In genomic region chr8:124775695-124776094, GRCm38 (mm10) we compare ENCODE assay signal across 8 mouse cellular contexts. TPM values are rescaled to one million over a fixed set of nuclear protein-coding genes. Genes with fewer than 3 reads are reported as not detected.
DNase-seq lines count a peak whose midpoint lies in the region; ATAC-seq and TF ChIP-seq lines count a peak whose summit lies in the region.

No protein-coding gene starts in this region.

- ATAC-seq in embryonic facial prominence, embryonic 15.5 days (ENCODE audit: insufficient number of reproducible peaks, low FRiP score, low TSS enrichment, low read depth): no peak
- no peak for ATAC-seq in heart, embryonic 16.5 days (replicated peaks; ENCODE audit: extremely low read depth, insufficient read depth, low FRiP score)
- ATAC-seq in liver, postnatal 0 days: no peak
- no peak for ATAC-seq in neural tube, embryonic 13.5 days (ENCODE audit: low read depth)

- H3K4me3 ChIP-seq in CH12.LX (replicated peaks in 1 of 3; ENCODE audit: low read depth in 2 of 3, low read length in 2 of 3, poor library complexity in 1 of 3): no peak overlapping the region
- H3K4me3 ChIP-seq in bone marrow macrophage, adult 2 months (ENCODE audit: insufficient read depth, low read length): peak overlapping the region; percentile 8; the same call in 1 of the 2 replicates
- H3K4me3 ChIP-seq in embryonic facial prominence, embryonic 15.5 days (replicated peaks): no peak overlapping the region
- no peak overlapping the region for H3K4me3 ChIP-seq in heart, embryonic 16.5 days (ENCODE audit: low read length)
- no peak overlapping the region for H3K4me3 ChIP-seq in liver, postnatal 0 days (ENCODE audit: low read depth, low read length)
- no peak overlapping the region for H3K4me3 ChIP-seq in neural tube, embryonic 13.5 days
- peak overlapping the region; percentile 92 for H3K4me3 ChIP-seq in testis, adult 2 months (ENCODE audit: control insufficient read depth, low read depth, low read length)

- in situ Hi-C loops in CH12.LX (cut with MboI; ENCODE audit: low pct_ligation_motif_present, low pct_unique_long_range_greater_than_20kb, low sequenced_read_pairs): loop anchor here (10.0 kb wide), 1 partner anchor 51 kb away; the partner anchor contains the start of genes Arv1 and Ttc13

- no peak overlapping the region for H3K27ac ChIP-seq in CH12.LX (ENCODE audit: insufficient read depth, low read depth)
- no peak overlapping the region for H3K27ac ChIP-seq in bone marrow macrophage, adult 2 months (ENCODE audit: insufficient read depth, low read depth, low read length)
- H3K27ac ChIP-seq in embryonic facial prominence, embryonic 15.5 days (replicated peaks): no peak overlapping the region
- no peak overlapping the region for H3K27ac ChIP-seq in heart, embryonic 16.5 days (ENCODE audit: low read length)
- no peak overlapping the region for H3K27ac ChIP-seq in liver, postnatal 0 days (ENCODE audit: low read depth)
- H3K27ac ChIP-seq in neural tube, embryonic 13.5 days (replicated peaks): no peak overlapping the region
- no peak overlapping the region for H3K27ac ChIP-seq in testis, adult 2 months (ENCODE audit: control insufficient read depth, insufficient read depth, low read depth, low read length)

- no peak for TF ChIP-seq EP300 in CH12.LX (IDR thresholded peaks at IDR 0.05; ENCODE audit: low read length)
- no peak for TF ChIP-seq EP300 in liver, postnatal 0 days (IDR thresholded peaks at IDR 0.05; ENCODE audit: low read depth)

- dilution Hi-C loops in CH12.LX (cut with MboI; ENCODE audit: extremely low pct_ligation_motif_present, extremely low pct_unique_long_range_greater_than_20kb, low sequenced_read_pairs): no loop called here

- peaks cover 2 to 5% of the 10 kb centered on the region in 2 experiments; a peak in 2 of 4 replicates for H3K4me1 ChIP-seq in CH12.LX (ENCODE audit: control insufficient read depth in 1 of 2, insufficient read depth in 2 of 2)
- H3K4me1 ChIP-seq in bone marrow macrophage, adult 2 months (ENCODE audit: control insufficient read depth, insufficient read depth, low read length): peaks cover 11% of the 10 kb centered on the region
- peaks cover 2% of the 10 kb centered on the region; the same call in 1 of the 2 replicates for H3K4me1 ChIP-seq in embryonic facial prominence, embryonic 15.5 days
- peaks cover 6% of the 10 kb centered on the region for H3K4me1 ChIP-seq in heart, embryonic 16.5 days (ENCODE audit: control insufficient read depth, insufficient read depth, low read length)
- H3K4me1 ChIP-seq in liver, postnatal 0 days (ENCODE audit: insufficient read depth): no peaks in the 10 kb centered on the region
- H3K4me1 ChIP-seq in neural tube, embryonic 13.5 days (replicated peaks): peaks cover 9% of the 10 kb centered on the region
- peaks cover 8% of the 10 kb centered on the region for H3K4me1 ChIP-seq in testis, adult 2 months (ENCODE audit: control insufficient read depth, insufficient read depth, low read length)

- TF ChIP-seq RAD21 in CH12.LX (IDR thresholded peaks at IDR 0.05; ENCODE audit: low read depth, low read length): peak; percentile 69

- H3K4me2 ChIP-seq in CH12.LX (ENCODE audit: insufficient read depth, low read depth, poor library complexity, severe bottlenecking): no peak overlapping the region
- peak overlapping the region; percentile 40 for H3K4me2 ChIP-seq in embryonic facial prominence, embryonic 15.5 days (replicated peaks)
- peak overlapping the region; percentile 25; the same call in 1 of the 2 replicates for H3K4me2 ChIP-seq in heart, embryonic 16.5 days (ENCODE audit: low read depth, low read length)
- peak overlapping the region; percentile 30; the same call in 1 of the 2 replicates for H3K4me2 ChIP-seq in liver, postnatal 0 days (ENCODE audit: low read depth, low read length)
- H3K4me2 ChIP-seq in neural tube, embryonic 13.5 days: peak overlapping the region; percentile 39

- 13% methylated on average over 16 of the region's 16 CpGs for WGBS in embryonic facial prominence, embryonic 15.5 days
- 18% methylated on average over 16 of the region's 16 CpGs for WGBS in heart, embryonic 16.5 days
- WGBS in liver, postnatal 0 days (ENCODE audit: insufficient replicate concordance): 18% methylated on average over 16 of the region's 16 CpGs
- WGBS in neural tube, embryonic 13.5 days: 15% methylated on average over 16 of the region's 16 CpGs

- no peaks in the 10 kb centered on the region for H3K9me3 ChIP-seq in CH12.LX (replicated peaks; ENCODE audit: low read length)
- no peaks in the 10 kb centered on the region for H3K9me3 ChIP-seq in embryonic facial prominence, embryonic 15.5 days (replicated peaks)
- no peaks in the 10 kb centered on the region for H3K9me3 ChIP-seq in heart, embryonic 16.5 days (replicated peaks; ENCODE audit: control insufficient read depth, low read length)
- no peaks in the 10 kb centered on the region for H3K9me3 ChIP-seq in liver, postnatal 0 days (ENCODE audit: low read length)
- no peaks in the 10 kb centered on the region for H3K9me3 ChIP-seq in neural tube, embryonic 13.5 days

- no peaks in the 10 kb centered on the region for H3K79me2 ChIP-seq in CH12.LX (replicated peaks; ENCODE audit: control insufficient read depth, extremely low read depth, insufficient read depth, poor library complexity, severe bottlenecking)

- H3K9ac ChIP-seq in CH12.LX (ENCODE audit: insufficient read depth, low read depth): no peak overlapping the region
- no peak overlapping the region for H3K9ac ChIP-seq in embryonic facial prominence, embryonic 15.5 days
- H3K9ac ChIP-seq in heart, embryonic 16.5 days (ENCODE audit: low read length): no peak overlapping the region
- H3K9ac ChIP-seq in liver, postnatal 0 days (replicated peaks): no peak overlapping the region
- H3K9ac ChIP-seq in neural tube, embryonic 13.5 days: peak overlapping the region; percentile 46; the same call in 1 of the 2 replicates

- no peaks in the 10 kb centered on the region for H3K36me3 ChIP-seq in CH12.LX (replicated peaks in 1 of 2; ENCODE audit: control insufficient read depth in 1 of 2, insufficient read depth in 1 of 2, low read length in 1 of 2)
- H3K36me3 ChIP-seq in embryonic facial prominence, embryonic 15.5 days: no peaks in the 10 kb centered on the region
- no peaks in the 10 kb centered on the region for H3K36me3 ChIP-seq in heart, embryonic 16.5 days (ENCODE audit: control insufficient read depth, insufficient read depth)
- no peaks in the 10 kb centered on the region for H3K36me3 ChIP-seq in liver, postnatal 0 days (replicated peaks; ENCODE audit: insufficient read depth, low read length)
- no peaks in the 10 kb centered on the region for H3K36me3 ChIP-seq in neural tube, embryonic 13.5 days
- no peaks in the 10 kb centered on the region for H3K36me3 ChIP-seq in testis, adult 2 months (ENCODE audit: control insufficient read depth, insufficient read depth, low read length)

- TF ChIP-seq POLR2A in CH12.LX (IDR thresholded peaks at IDR 0.05; ENCODE audit: low read depth, low read length): no peak
- TF ChIP-seq POLR2A in bone marrow macrophage, adult 2 months (IDR thresholded peaks at IDR 0.05; ENCODE audit: borderline replicate concordance, low read depth, low read length): no peak
- TF ChIP-seq POLR2A in testis, adult 2 months (IDR thresholded peaks at IDR 0.05; ENCODE audit: control insufficient read depth, low read depth, low read length): peak; percentile 32; the same call in 1 of the 2 replicates

- H3K27me3 ChIP-seq in CH12.LX (replicated peaks): peaks cover 75% of the 10 kb centered on the region
- peaks cover 11% of the 10 kb centered on the region; the same call in 1 of the 2 replicates for H3K27me3 ChIP-seq in embryonic facial prominence, embryonic 15.5 days
- 0 out of 2 replicates have a peak, but pooled peaks cover 2% of the 10 kb centered on the region for H3K27me3 ChIP-seq in heart, embryonic 16.5 days (ENCODE audit: control insufficient read depth, insufficient read depth, low read length)
- H3K27me3 ChIP-seq in liver, postnatal 0 days (ENCODE audit: insufficient read depth, low read length): 0 out of 2 replicates have a peak, but pooled peaks cover 5% of the 10 kb centered on the region
- peaks cover 6% of the 10 kb centered on the region; the same call in 1 of the 2 replicates for H3K27me3 ChIP-seq in neural tube, embryonic 13.5 days
- H3K27me3 ChIP-seq in testis, adult 2 months (ENCODE audit: control insufficient read depth, insufficient read depth, low read length): no peaks in the 10 kb centered on the region

- TF ChIP-seq CTCF in CH12.LX (conservative IDR thresholded peaks at IDR 0.05 in 1 of 2, IDR thresholded peaks at IDR 0.05 in 1 of 2; ENCODE audit: low read depth in 2 of 2, low read length in 2 of 2): peak; percentile 54 to 89
- TF ChIP-seq CTCF in bone marrow macrophage, adult 2 months (IDR thresholded peaks at IDR 0.05; ENCODE audit: low read depth, low read length): peak; percentile 76
- TF ChIP-seq CTCF in liver, postnatal 0 days (IDR thresholded peaks at IDR 0.05; ENCODE audit: low read depth): peak; percentile 80
- peak; percentile 81 for TF ChIP-seq CTCF in testis, adult 2 months (IDR thresholded peaks at IDR 0.05; ENCODE audit: control insufficient read depth, insufficient read depth, insufficient replicate concordance, low read depth, low read length)

- peak; percentile 77 for DNase-seq in CH12.LX (ENCODE audit: extremely low read depth)
- DNase-seq in kidney, postnatal 10 days: peak; percentile 85
- peak; percentile 75 for DNase-seq in liver, postnatal 0 days

RNA-seq across cellular contexts. Expression of gene Trim67, which starts 17.2 kb away (rescaled TPM):
- 0.04 and 0.08 TPM in 2 replicates for total RNA-seq in CH12.LX (2012; rRNA removed)
- total RNA-seq in CH12.LX (2014; rRNA removed): not detected in 2 replicates
- 0.04 TPM in 1 of 2 replicates, not detected in the other for polyA plus RNA-seq in CH12.LX (2012; ENCODE audit: insufficient read length, low read depth)
- 0.09 TPM in 1 of 2 replicates, not detected in the other for polyA plus RNA-seq in bone marrow macrophage, adult 2 months (2012; ENCODE audit: insufficient read depth, insufficient read length, missing spikeins)
- 0.13 and 0.17 TPM in 2 replicates for polyA plus RNA-seq in embryonic facial prominence, embryonic 15.5 days (2015; fragmentation: Nextera tagmentation; extraction: Ambion mirVana)
- polyA plus RNA-seq in heart, embryonic 16.5 days (2015; fragmentation: Nextera tagmentation; extraction: Ambion mirVana): 0.14 and 0.17 TPM in 2 replicates
- polyA plus RNA-seq in liver, postnatal 0 days (2015; fragmentation: Nextera tagmentation; extraction: Ambion mirVana): 0.05 and 0.06 TPM in 2 replicates
- polyA plus RNA-seq in neural tube, embryonic 13.5 days (2015; fragmentation: Nextera tagmentation; extraction: Ambion mirVana): 21.1 TPM in 2 replicates
- polyA plus RNA-seq in testis, adult 2 months (2012; rRNA removed): 0.43 and 0.49 TPM in 2 replicates

RNA-seq across cellular contexts. Expression of gene Fam89a, which starts 24.1 kb away (rescaled TPM):
- total RNA-seq in CH12.LX (2012; rRNA removed) (4.5 and 4.8 TPM in 2 replicates), CH12.LX (2014; rRNA removed) (2.2 and 2.5 TPM in 2 replicates)
- polyA plus RNA-seq in CH12.LX (2012; ENCODE audit: insufficient read length, low read depth): 3.7 and 4.9 TPM in 2 replicates
- not detected in 2 replicates for polyA plus RNA-seq in bone marrow macrophage, adult 2 months (2012; ENCODE audit: insufficient read depth, insufficient read length, missing spikeins)
- polyA plus RNA-seq in embryonic facial prominence, embryonic 15.5 days (2015; fragmentation: Nextera tagmentation; extraction: Ambion mirVana): 5.4 and 6.6 TPM in 2 replicates
- polyA plus RNA-seq in heart, embryonic 16.5 days (2015; fragmentation: Nextera tagmentation; extraction: Ambion mirVana): 1.6 and 1.9 TPM in 2 replicates
- 3.7 and 5.6 TPM in 2 replicates for polyA plus RNA-seq in liver, postnatal 0 days (2015; fragmentation: Nextera tagmentation; extraction: Ambion mirVana)
- 12.1 and 15.9 TPM in 2 replicates for polyA plus RNA-seq in neural tube, embryonic 13.5 days (2015; fragmentation: Nextera tagmentation; extraction: Ambion mirVana)
- polyA plus RNA-seq in testis, adult 2 months (2012; rRNA removed): 10.9 and 11.2 TPM in 2 replicates

RNA-seq across cellular contexts. Expression of gene Arv1, which starts 53.8 kb away (rescaled TPM):
- 9.7 and 11.5 TPM in 2 replicates for total RNA-seq in CH12.LX (2012; rRNA removed)
- 11.4 and 11.9 TPM in 2 replicates for total RNA-seq in CH12.LX (2014; rRNA removed)
- 18.8 and 22.0 TPM in 2 replicates for polyA plus RNA-seq in CH12.LX (2012; ENCODE audit: insufficient read length, low read depth)
- polyA plus RNA-seq in bone marrow macrophage, adult 2 months (2012; ENCODE audit: insufficient read depth, insufficient read length, missing spikeins): 3.9 and 4.5 TPM in 2 replicates
- polyA plus RNA-seq in embryonic facial prominence, embryonic 15.5 days (2015; fragmentation: Nextera tagmentation; extraction: Ambion mirVana): 19.4 and 21.6 TPM in 2 replicates
- 15.8 and 16.0 TPM in 2 replicates for polyA plus RNA-seq in heart, embryonic 16.5 days (2015; fragmentation: Nextera tagmentation; extraction: Ambion mirVana)
- 4.5 and 5.2 TPM in 2 replicates for polyA plus RNA-seq in liver, postnatal 0 days (2015; fragmentation: Nextera tagmentation; extraction: Ambion mirVana)
- polyA plus RNA-seq in neural tube, embryonic 13.5 days (2015; fragmentation: Nextera tagmentation; extraction: Ambion mirVana): 28.4 and 31.4 TPM in 2 replicates
- 13.5 and 14.9 TPM in 2 replicates for polyA plus RNA-seq in testis, adult 2 months (2012; rRNA removed)

RNA-seq across cellular contexts. Expression of gene Ttc13, which starts 53.9 kb away (rescaled TPM):
- 33.6 and 36.6 TPM in 2 replicates for total RNA-seq in CH12.LX (2012; rRNA removed)
- total RNA-seq in CH12.LX (2014; rRNA removed): 33.5 and 35.8 TPM in 2 replicates
- 26.3 and 30.8 TPM in 2 replicates for polyA plus RNA-seq in CH12.LX (2012; ENCODE audit: insufficient read length, low read depth)
- 30.6 and 33.5 TPM in 2 replicates for polyA plus RNA-seq in bone marrow macrophage, adult 2 months (2012; ENCODE audit: insufficient read depth, insufficient read length, missing spikeins)
- polyA plus RNA-seq in embryonic facial prominence, embryonic 15.5 days (2015; fragmentation: Nextera tagmentation; extraction: Ambion mirVana): 39.7 and 41.2 TPM in 2 replicates
- polyA plus RNA-seq in heart, embryonic 16.5 days (2015; fragmentation: Nextera tagmentation; extraction: Ambion mirVana): 27.5 and 28.2 TPM in 2 replicates
- 11.5 and 14.0 TPM in 2 replicates for polyA plus RNA-seq in liver, postnatal 0 days (2015; fragmentation: Nextera tagmentation; extraction: Ambion mirVana)
- 60.4 and 62.6 TPM in 2 replicates for polyA plus RNA-seq in neural tube, embryonic 13.5 days (2015; fragmentation: Nextera tagmentation; extraction: Ambion mirVana)
- polyA plus RNA-seq in testis, adult 2 months (2012; rRNA removed): 8.2 and 9.2 TPM in 2 replicates

Comparison
In these comparisons a context has a peak if more than half of its experiments do, and no peak if none do; other contexts are left out.
1. H3K4me3 ChIP-seq: peak in bone marrow macrophage, adult 2 months (single experiment) and testis, adult 2 months (single experiment); none in CH12.LX (0 of 3), embryonic facial prominence, embryonic 15.5 days (single experiment), heart, embryonic 16.5 days (single experiment), liver, postnatal 0 days (single experiment) and neural tube, embryonic 13.5 days (single experiment).
2. RNA of gene Trim67, which starts 17.2 kb away (polyA plus RNA-seq): 21.1 TPM in neural tube, embryonic 13.5 days; 0.43 to 0.49 TPM in testis, adult 2 months, 0.14 to 0.17 TPM in heart, embryonic 16.5 days, 0.13 to 0.17 TPM in embryonic facial prominence, embryonic 15.5 days, 0.09 TPM in bone marrow macrophage, adult 2 months, 0.05 to 0.06 TPM in liver, postnatal 0 days and 0.04 TPM in CH12.LX; every median in the first group is over 10 times any median in the second.
3. Peak in every context shown above with its lines, with median percentiles within 50 percentile points of each other: DNase-seq and CTCF ChIP-seq.